Mouse (Mus musculus) spleen, postnatal 14 days (tissue): ENCODE results near the gene Hist1h4h.

ENCODE experiments used
- DNase-seq, 2 experiments: peaks; one replicate each; pipeline ENCODE4 v3.0.0; 2021 to 2022; ENCODE audit warnings: low spot score in 2 of 2

The Hist1h4h gene

GRCm38 (mm10) chr13:23513517-23513916 lies 17.3 kb upstream of the Hist1h4h start:
- no peak for DNase-seq

DNA sequence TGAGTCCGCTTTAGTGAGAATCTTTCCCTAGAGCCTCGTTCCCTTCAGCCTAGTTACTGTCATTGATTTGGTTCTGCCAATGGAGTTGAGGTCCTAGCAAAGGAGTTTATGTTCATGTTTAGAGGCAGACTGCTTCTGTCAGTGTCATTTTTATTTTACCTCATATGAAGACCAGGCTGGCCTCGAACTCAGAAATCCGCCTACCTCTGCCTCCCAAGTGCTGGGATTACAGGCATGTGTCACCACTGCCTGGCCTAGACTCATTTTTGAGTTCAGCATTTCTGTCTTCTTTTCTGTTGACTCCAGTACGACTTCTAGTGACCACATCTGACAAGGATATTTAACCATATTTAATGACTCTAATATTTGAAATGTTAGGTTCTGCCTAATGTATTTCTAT lies 15.6 kb upstream of the Hist1h4h start:
- no peak for DNase-seq

DNA sequence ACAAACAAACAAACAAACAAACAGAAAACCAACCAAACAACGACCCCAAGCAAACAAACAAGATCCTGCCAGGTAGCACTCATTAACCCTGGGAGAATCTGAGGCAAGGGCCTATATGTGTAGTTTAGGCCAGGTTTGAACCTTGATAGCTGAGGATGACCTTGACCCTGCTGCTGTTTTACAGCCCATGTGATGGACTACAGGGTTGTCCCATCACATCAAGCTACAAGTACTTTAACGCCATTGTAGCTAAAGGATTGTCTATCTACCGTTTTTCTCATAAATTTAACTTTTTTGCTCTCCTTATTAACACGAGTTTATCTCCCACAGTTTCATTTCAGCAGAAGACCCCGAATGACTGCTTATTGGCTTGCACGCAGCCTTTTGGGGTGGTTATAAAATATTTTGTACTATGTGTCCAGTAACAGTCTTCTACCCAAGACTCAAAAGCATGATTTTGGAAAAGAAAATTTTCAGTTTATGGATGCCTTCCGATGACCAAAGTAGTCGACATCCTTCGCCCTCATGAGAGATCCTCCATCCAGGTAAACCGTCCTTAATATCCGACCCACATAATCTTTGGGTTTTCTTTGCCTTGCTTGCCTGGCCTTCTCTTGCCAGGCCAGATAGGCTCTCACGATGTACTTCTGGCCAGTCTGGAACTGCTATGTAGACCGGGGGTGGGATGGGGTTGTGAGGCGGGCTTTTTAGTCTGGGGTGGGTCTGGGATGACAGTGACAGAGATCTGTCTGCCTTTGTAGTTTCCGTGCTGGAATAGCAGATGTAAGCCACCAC lies 14.8 kb upstream of the Hist1h4h start:
- DNase-seq: no peak

DNA sequence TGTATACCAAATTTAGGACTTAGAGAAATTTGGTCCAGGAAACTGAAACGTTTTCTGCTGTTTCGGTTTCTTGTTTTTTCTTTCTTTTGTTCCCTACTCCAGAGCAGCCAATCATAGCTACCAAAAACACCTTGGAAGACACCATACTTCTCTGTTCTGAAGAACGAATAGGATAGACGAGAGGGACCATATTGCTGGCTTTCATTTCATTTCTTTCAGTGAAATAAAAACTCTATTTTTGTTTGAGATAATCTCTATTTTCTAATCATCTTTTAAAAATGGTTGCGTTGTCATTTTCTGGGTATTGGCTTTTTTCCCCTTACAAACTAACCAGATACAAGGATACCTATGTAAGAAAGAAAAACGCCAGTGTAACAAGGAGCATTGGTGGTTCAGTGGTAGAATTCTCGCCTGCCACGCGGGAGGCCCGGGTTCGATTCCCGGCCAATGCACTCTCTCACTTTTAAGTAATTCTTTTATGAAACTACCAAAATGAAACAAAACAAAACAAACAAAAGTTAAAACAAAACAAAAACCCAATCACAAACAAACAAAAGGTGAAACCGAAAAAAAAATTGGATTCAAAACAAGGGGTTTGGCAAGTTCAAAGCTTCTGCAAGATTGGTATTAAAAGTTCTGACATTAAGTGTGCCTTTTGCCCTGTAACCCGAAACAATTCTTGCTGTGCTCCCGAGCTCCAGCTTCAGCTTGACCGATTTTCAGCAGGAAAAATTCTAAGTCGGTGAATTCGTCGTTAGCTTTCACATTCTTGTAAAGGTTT lies 13.8 kb upstream of the Hist1h4h start:
- peak; percentile 60 to 69 for DNase-seq

GRCm38 (mm10) chr13:23517603-23518294 lies 13.1 kb upstream of the Hist1h4h start:
- DNase-seq: peak; percentile 89 to 91

GRCm38 (mm10) chr13:23518295-23518603 lies 12.6 kb upstream of the Hist1h4h start:
- DNase-seq: no peak

DNA sequence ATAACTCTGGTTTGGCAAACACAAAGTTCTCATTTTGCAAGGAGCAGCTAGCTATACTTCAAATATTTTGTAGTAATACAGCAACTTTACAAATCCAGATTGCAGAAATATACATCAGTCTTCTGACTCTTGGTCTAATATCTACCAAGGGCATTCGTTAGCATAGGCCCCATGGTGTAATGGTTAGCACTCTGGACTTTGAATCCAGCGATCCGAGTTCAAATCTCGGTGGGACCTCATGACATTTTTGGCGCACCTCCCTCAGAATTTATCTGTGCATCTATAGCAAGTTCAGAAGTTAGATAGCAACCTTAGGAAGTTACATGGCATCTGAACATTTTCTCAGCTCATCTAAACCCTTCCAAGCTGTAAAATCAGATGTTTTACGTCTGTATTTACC lies 12.0 kb upstream of the Hist1h4h start:
- DNase-seq: peak; percentile 66 to 79

- peak; percentile 60 to 75 for DNase-seq
These were observed 11.4 kb upstream of the Hist1h4h start for GRCm38 (mm10) chr13:23519416-23519815.

GRCm38 (mm10) chr13:23521703-23522102 lies 9.1 kb upstream of the Hist1h4h start:
- DNase-seq: peak; percentile 72 to 78

DNA sequence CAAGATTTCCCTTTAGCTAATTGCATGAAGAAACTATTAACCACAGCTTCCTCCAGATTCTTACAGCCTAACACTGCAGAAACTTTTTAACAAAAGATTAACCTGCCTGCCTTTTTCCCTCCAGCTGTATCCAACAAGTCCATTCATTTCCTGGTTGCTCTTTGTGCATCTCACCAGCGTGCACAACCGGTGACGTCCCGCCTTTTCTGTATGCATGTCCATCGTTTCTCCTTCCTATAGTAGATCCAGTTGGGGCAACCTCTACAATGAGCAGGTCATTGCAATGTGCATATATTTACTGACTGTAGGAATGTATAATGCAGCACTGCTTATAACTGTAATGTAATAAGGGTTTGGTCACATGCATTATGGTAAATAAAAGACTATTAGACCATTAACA lies 6.9 kb upstream of the Hist1h4h start:
- no peak for DNase-seq

- peak; percentile 55 to 72 for DNase-seq
These were observed 6.2 kb upstream of the Hist1h4h start for GRCm38 (mm10) chr13:23524654-23525053.

DNA sequence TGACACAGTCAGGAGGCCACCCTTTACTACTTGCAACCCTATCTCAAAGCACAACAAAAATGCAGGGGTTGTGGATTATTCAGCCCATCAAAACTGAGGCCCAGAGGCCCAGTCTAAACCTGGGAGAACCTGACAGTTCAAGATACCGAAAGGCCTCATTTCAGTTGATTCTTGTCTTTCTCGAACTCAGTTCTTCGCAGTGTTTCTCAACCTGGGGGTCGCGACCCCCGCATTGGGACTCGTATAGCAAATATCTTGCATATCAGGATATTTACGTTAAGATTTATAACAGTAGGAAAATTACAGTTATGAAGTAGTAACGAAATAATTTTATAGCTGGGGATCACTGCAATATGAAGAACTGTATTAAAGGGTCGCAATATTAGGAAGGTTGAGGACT lies 4.9 kb upstream of the Hist1h4h start:
- no peak for DNase-seq

GRCm38 (mm10) chr13:23526312-23526711 lies 4.5 kb upstream of the Hist1h4h start:
- DNase-seq: peak; percentile 85 to 89

DNA sequence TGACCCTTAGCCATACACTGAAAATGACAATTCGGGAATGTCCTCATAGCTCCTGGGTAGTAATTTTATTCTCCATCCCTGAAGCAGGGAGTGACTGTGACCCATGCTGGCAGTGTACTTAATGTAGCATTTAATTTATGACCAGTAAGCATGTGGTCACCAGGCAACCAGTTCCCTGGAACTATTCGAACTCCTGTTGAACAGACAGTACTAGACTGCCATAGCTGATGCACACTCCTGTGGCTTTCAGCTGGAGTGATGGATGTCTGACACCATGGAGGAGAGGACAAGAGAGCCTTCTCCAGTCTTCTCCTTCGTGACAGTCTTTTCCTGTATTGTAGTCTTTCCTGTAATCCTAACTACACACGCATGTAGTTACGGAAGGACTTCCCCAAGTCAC lies 1.8 kb upstream of the Hist1h4h start:
- no peak for DNase-seq

GRCm38 (mm10) chr13:23529480-23530165 lies 1.2 kb upstream of the Hist1h4h start:
- no peak for DNase-seq

DNA sequence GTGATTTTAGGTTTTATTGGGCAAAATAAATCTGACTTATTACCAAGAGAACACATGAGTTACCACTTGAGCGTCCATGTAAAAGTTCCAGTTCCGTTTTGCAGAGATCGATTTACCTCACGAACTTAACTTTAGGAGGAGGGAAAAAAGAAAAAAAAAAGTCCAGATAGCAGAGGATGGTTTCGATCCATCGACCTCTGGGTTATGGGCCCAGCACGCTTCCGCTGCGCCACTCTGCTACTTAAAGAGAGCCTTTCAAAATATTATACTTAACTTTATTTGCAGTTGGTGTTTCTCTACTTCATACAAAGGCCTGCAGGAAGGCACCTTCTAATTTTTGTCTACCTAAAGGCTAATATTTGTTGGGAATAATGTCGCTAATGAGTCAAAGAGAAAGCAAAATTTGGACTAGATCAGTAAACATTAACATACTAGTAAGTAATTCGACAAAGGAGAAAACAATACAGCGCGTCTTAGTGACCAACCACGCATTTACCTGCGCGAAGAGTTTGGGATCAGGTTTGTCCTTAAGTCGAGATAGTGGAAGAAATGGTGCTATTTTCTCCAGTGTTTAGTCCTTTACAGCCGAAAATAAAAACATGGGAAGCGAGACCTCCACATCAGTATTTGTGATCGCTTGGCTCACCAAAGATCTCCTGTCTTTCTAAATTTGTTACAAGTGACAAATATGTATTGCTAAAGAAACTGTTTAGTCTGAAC lies 509 bp upstream of the Hist1h4h start:
- DNase-seq: peak; percentile 58 to 62

DNA sequence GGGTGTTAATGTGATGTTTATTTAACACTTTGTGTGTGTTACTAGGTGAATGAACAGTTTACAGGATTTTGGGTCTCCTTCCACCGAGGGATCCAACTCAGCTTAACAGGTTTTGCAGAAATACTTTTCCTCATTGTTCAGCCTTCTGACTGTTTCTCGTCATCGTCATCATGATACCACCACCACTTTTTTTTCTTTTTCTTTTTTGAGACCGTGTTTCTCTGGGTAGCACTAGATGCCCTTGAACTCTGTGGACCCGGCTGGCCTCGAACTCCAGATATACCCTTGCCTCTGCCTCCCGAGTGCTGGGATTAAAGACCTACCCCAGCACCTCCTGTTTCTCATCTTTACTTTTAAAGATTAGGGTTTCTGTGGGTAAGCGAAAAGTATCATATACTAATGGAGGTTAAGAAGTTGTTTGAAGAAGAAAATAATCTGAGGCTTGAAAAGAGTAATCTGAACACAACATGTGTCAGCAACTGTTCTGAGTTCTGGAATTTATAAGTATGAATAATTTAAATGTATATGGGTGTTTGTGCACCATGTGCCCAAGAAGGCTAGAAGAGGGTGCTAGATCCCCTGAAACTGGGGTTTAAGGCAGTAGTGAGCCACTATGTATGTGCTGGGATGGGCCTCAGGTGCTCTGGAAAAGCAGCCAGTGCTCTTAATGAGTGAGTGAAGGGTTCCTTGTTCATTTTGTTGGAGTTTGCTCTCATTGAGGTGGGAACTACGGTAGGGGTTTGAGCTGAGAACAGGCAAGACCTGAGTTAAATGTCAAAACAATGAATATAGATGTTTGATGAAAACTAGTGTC lies 1.6 kb downstream of the Hist1h4h start:
- DNase-seq: no peak

DNA sequence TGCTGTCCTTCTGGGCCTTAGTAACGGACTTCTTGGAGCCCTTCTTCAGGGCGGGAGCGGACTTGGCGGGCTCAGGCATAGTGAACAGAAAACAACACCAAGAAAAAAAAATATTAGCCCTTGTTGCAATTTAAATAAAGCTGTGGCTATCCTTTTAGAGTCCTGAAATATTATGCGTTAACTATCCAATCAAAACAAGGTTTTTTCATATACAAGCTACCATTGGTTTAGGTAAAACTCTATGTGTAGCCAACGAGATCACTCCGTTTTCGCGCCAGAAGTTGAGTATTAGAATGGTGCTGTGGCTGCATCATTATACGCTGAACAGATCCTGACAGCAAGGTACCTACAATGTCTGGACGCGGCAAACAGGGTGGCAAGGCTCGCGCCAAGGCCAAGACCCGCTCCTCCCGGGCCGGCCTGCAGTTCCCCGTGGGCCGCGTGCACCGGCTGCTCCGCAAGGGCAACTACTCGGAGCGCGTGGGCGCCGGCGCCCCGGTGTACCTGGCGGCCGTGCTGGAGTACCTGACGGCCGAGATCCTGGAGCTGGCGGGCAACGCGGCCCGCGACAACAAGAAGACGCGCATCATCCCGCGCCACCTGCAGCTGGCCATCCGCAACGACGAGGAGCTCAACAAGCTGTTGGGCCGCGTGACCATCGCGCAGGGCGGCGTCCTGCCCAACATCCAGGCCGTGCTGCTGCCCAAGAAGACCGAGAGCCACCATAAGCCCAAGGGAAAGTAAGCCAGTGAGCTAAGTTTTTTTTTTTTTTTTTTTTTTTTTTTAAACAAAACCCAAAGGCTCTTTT lies 2.9 kb downstream of the Hist1h4h start, which contains the start of gene Hist1h2af:
Gene Hist1h2af, plus strand, starts transcription at position 347 of the 808 bp plus-strand sequence.
- DNase-seq: peak; percentile 56 to 68

GRCm38 (mm10) chr13:23534368-23535131 lies 3.7 kb downstream of the Hist1h4h start:
- DNase-seq: no peak
